Mouse (Mus musculus): ENCODE data around the gene Bcl10. TPM values are rescaled to one million over a fixed set of nuclear protein-coding genes. Genes with fewer than 3 reads are reported as not detected.
A peak's percentile ranks its signal among the peaks of the same experiment; 100 is the strongest.
"Not testable (repeated sequence)": the region's sequence is repeated elsewhere in the genome, so short reads cannot be mapped to it uniquely, and the experiment has no call there.

The Bcl10 gene
- total RNA-seq, 2 experiments from 2014 or later: 18.1 to 20.4 TPM

DNA sequence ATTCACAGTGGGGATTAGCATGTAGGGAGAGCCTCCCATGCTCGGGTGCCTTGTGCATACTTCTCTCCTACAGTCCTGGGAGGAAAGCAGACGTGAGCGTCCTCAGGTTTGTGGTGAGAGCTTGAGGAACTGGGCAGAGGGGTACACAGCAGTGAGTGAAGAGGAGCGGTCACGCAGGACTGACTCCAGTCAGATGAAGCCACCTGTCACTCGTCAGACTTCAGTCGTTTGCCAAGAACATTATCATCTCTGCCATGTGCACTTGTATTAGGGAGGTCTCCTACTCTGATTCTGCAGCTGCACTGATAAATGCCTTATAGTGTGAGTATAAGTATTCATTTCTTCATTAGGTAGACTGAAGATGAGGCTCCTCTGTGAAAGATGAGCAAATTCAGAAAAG lies 21.7 kb downstream of the Bcl10 start:
- DNase-seq (ENCODE audit: low spot score): no peak
- intact Hi-C loops (cut with DNase I): loop anchor here (10.0 kb wide), 1 partner anchor 400 kb away; no protein-coding TSS in a partner anchor

- DNase-seq (ENCODE audit: low spot score): no peak
- intact Hi-C loops (cut with DNase I): loop anchor here (10.0 kb wide), 1 partner anchor 399 kb away; no protein-coding TSS in a partner anchor
Measured at GRCm38 (mm10) chr3:145945904-145946303, 23.3 kb downstream of the Bcl10 start.

DNA sequence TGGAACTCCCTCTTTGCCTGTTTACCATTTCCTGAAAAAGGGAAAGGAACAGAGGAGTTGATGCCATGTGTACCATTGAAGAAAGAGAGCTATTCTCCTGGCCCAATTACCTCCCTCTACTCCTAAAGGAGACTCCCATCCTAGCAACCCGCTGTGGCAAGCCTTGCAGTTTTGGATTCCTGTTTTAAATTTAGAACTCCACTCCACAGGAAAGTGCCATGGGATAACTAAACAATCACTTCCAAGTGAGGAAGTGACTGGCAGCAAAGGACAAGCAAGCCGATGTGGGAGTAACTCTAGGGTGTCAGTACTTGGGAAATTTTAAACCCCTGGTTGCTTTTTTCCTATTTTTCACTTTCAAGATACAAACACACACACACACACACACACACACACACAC lies 24.1 kb downstream of the Bcl10 start:
- DNase-seq (ENCODE audit: low spot score): no peak
- intact Hi-C loops (cut with DNase I): loop anchor here (10.0 kb wide), 1 partner anchor 398 kb away; no protein-coding TSS in a partner anchor

DNA sequence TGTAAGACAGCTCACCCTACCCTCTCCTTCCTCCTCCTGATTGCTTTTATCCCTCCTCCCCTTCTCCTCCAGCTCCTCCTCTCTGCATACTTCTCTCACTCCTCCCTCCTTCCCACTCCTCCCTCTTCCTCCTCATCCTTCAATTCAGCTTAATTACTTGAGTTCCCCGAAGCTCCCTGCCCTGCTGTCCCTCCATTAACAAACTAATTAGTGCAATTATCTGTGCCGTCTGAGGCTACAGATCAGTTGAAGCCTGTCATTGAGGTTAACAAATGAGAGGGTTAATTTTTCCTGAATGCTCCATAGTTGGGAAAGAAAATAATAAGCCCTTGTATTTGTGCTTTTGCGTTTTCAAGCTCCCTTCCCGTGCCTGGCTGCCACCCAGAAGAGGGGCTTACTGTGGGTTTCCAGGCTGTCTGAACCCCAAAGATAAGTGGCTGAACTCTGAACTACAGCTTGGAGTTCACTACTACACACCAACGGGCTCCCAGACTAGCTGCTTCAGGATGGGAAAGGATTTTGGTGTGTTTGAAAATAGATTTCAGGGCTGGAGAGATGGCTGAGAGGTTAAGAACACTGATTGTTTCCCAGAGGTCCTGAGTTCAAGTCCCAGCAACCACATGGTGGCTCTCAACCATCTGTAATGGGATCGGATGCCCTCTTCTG lies 25.1 kb downstream of the Bcl10 start:
- intact Hi-C loops (cut with DNase I): loop anchor here (10.0 kb wide), 1 partner anchor 397 kb away; no protein-coding TSS in a partner anchor
- DNase-seq (ENCODE audit: low spot score): no peak

GRCm38 (mm10) chr3:145950034-145950814 lies 27.6 kb downstream of the Bcl10 start:
- DNase-seq (ENCODE audit: low spot score): no peak
- intact Hi-C loops (cut with DNase I): loop anchor here (5.0 kb wide), 2 partner anchors 37 to 102 kb away; partner anchors contain the start of gene Syde2

DNA sequence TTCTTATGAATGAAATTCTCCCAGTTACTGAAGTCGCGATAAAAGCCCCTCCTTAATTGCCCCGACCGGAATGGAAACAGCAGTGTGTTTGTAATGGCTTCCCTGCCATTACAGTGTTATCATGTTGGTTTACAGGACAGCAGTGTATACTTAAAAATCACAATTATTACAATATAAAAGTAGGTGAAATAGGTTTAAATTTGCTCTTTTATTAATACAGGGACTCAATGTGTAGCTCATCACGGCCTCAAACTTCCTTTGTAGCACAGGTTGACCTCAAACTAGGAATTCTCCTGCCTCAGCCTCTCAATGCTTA lies 28.2 kb downstream of the Bcl10 start:
- no peak for DNase-seq (ENCODE audit: low spot score)
- intact Hi-C loops (cut with DNase I): loop anchor here (5.0 kb wide), 2 partner anchors 37 to 102 kb away; partner anchors contain the start of gene Syde2

DNA sequence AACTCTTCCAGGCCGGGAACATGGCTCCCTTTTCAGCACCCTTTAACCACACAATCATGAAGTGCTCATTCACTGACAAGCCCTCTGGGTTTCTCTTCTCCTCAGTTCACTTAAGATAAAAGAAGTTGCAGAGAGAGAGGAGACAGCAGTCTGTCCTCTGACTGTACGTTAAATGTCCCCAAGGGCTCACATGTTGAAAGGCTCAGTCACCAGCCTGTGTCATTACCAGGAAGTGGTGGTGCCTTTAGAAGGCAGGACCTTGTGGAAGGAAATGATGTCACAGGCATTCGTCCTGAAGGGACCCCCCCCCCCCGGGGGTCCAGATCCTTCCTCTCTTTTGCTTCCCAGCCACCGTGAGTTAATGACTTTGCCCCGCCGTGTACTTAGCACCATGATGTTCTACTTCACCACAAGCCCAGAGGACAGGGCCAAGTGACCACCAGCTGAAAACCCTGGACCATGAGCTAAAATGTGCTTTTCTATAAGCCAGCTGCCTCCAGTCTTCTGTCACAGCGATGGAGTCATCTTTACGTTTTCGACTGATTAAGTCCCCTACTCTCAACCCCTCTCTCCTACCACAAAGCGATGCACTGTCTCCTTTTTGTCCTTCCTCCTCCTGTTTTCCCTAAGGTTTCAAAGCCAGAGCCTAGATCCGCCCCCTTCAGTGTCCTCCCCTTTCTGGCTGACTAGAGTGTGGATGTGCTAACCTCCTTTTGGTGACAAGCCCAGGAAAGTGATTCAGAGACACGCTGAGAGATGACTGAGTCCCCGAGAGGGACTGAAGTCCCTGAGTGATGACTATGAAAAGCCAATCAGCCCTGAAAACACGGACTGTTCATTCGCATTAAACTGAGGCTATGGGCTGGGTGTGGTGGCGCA lies 28.9 kb downstream of the Bcl10 start:
- intact Hi-C loops (cut with DNase I): loop anchor here (5.0 kb wide), 2 partner anchors 36 to 101 kb away; partner anchors contain the start of gene Syde2
- DNase-seq (ENCODE audit: low spot score): peak; percentile 60

DNA sequence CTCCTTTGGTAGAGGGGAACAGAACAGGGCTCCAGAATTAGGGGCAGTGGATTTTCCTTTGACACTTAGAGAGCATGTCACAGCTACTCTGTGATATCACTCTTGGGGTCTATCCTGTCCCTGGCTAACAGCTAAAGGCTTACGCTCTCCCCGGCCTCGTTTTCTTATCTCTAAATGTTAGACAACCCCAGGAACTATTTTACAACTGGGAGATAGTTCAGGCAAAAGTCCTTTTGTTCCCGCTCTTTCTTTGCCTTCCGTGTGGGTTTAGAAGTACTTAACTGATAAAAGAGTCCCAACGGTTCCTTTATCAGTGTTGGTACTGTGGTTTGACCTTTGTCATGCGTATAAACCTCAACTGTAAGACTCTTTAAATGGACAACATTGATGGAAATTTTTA lies 30.3 kb downstream of the Bcl10 start:
- intact Hi-C loops (cut with DNase I): loop anchor here (5.0 kb wide), 2 partner anchors 34 to 99 kb away; partner anchors contain the start of gene Syde2
- no peak for DNase-seq (ENCODE audit: low spot score)

DNA sequence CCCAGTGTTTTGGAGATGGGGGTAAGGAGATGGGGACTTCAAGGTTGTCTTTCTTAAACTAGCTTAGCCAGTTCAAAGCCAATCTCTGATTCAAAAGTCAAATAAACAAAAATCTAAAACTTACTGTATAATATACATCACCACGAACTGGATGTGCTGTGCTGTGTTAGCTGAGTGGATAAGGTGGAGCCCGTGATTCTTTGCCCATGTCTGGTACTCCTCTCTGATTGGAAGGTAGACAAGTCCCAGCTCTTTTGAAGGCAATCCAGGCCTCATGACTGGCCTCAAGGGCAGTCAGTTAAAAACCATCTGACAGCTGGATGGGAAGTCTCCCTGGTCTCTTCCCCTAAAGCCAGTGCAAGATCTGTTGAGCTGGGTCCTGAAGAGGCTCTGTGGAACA lies 30.8 kb downstream of the Bcl10 start:
- intact Hi-C loops (cut with DNase I): loop anchor here (5.0 kb wide), 2 partner anchors 34 to 99 kb away; partner anchors contain the start of gene Syde2
- DNase-seq (ENCODE audit: low spot score): no peak

DNA sequence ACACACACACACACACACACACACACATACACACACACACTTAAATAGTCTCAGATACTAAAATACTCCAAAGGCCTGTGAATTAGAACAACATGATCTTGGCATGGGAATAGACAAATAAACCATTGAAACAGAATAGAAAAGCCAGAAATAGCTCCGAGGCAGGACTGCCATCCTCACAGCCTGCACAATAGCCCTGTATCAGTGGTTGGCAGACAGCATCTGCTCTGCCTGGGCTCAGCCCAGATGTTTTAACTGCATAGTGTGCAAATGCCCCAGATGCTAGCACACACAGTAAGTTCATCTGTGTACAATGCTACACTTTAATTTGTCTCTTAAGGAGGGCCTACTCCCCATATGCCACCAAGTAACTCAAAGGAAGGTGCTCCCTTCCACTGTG lies 37.2 kb downstream of the Bcl10 start:
- intact Hi-C loops (cut with DNase I): no loop called here
- DNase-seq (ENCODE audit: low spot score): no peak

DNA sequence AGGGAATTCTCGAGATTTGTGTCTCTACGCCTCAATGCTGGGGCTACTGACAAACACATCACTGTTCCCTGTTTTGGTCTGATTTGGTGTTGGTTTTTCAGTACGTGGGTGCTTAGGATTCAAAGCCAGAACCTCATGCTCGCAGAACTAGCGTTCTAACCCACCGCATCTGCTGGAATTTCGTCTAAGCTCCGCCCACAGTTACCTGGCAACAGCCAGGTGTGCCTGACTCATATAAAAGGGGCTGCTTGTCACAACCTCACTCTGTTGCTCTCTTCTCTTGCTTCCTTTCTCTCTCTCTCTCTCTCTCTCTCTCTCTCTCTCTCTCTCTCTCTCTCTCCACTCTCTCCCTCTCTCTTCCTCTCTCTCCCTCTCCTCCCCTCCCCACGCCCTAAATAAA lies 39.8 kb downstream of the Bcl10 start:
- intact Hi-C loops (cut with DNase I): no loop called here
- DNase-seq (ENCODE audit: low spot score): no peak

DNA sequence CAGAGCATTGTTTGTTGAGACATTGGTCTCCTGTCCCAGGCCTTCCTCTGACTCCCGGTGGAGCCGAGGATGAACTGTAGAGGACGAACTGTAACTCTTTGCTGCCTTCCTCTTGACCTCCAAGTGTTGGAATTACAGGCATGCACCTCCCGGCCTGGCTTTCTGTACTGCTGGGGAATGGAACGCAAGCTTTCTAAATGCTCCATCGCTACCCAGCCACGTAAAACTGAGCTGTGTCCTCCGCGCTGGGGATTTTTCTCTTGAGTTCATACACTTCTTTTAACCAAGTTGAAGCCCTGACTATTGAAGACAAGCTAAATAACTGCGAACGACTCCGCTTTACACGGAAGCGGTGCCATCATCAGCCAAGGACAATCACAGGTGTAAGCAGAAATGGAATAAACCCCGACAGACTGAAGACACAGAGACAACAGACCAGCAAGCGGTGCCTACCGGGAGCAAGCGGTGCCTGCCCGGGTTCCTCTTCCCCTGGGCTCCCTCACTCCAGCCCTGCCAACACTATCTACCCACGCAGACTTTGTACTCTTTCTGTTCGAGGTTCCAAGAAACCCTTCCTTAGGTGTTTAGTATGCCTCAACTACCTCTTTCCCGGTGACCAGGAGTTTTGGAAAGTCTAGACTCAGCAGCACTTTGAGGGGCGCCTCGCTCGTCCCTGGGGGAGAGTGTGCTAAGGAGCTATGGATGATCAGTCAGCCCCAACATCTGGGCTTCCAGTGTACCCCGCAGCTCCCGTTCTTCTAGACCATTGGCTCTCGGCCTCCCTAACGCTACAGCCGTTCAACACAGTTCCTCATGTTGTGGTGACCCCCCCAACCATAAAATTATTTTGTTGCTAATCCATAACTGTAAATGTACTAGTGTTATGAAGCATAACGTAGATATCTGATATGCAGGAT lies 40.8 kb downstream of the Bcl10 start:
- intact Hi-C loops (cut with DNase I): no loop called here
- DNase-seq (ENCODE audit: low spot score): no peak

DNA sequence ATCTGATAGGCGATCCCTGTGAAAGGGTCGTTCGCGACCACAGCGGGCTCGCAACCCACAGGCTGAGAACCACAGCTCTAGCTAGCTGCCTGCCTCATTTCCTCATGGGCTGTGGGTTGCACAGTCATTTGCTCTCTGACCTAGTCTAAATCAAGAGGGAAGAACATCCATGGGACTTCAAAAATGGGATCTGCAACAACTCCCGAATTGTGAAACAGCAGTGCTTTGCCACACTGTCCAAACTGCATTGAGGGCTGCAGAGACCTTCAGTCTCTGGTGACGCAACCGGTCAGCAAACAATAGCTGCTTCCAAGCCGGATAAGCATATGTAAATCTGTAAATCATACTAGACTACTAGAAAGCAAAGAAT lies 41.4 kb downstream of the Bcl10 start:
- no peak for DNase-seq (ENCODE audit: low spot score)
- intact Hi-C loops (cut with DNase I): no loop called here

GRCm38 (mm10) chr3:145964473-145964872 lies 41.9 kb downstream of the Bcl10 start:
- peak; percentile 32 for DNase-seq (ENCODE audit: low spot score)

DNA sequence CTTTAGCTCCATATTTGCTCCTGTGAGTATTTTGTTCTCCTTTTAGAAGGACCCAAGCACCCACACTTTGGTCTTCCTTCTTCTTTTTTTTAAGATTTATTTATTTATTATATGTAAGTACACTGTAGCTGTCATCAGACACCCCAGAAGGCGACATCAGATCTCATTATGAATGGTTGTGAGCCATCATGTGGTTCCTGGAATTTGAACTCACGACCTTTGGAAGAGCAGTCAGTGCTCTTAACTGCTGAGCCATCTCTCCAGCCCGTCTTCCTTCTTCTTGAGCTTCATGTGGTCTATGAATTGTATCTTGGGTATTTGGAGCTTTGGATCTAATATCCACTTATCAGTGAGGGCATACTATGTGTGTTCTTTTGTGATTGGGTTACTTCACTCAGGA lies 43.0 kb downstream of the Bcl10 start:
- DNase-seq (ENCODE audit: low spot score); intact Hi-C loops (cut with DNase I): not testable (repeated sequence)

More at GRCm38 (mm10) chr3:145964473-145964872, 41.9 kb downstream of the Bcl10 start:
- intact Hi-C loops (cut with DNase I): no loop called here

GRCm38 (mm10) chr3:145966806-145967205 lies 44.2 kb downstream of the Bcl10 start:
- DNase-seq (ENCODE audit: low spot score): no peak
- intact Hi-C loops (cut with DNase I): no loop called here

DNA sequence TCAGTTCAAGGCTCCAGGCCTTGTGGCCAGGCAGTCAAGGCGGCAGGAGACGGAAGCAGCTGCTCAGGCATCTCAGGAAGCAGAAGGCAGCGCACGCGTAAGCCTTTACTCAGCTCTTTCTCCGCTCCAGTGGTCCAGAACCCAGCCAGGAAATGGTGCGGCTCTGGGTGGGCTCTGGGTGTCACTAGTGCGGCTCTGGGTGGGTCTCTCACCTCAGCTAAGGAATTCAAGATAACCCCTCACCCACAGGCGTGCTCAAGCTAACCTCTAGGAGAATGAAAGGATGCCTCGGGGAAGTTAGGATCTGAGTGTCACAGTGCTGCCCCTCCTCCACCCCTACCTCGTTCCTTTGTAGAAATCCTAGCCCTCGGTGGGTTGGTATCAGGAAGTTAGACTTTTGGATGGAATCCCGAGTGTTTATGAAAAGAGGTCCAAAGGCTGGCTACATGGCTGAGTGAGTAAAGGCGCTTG lies 46.5 kb downstream of the Bcl10 start:
- intact Hi-C loops (cut with DNase I): no loop called here
- no peak for DNase-seq (ENCODE audit: low spot score)

DNA sequence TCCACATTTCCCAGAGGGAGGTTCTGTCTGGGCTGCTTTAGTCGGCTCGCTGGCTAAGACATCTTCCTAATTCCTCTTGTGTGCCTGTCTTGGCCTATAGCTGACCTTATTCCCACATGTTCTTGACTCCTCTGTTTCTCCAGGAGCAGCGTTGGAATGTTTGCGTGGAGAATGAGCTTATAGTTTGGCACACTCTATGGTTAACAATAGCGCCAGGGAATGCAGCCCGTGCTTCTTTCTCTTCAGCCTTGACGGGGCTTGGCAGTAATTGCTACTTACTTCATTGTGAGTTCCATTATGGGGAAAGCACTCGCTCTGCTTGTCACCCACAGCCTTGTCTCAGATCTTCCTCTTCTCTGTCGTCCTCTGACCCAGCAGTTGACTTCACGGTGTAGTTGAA lies 48.9 kb downstream of the Bcl10 start:
- intact Hi-C loops (cut with DNase I): no loop called here

DNA sequence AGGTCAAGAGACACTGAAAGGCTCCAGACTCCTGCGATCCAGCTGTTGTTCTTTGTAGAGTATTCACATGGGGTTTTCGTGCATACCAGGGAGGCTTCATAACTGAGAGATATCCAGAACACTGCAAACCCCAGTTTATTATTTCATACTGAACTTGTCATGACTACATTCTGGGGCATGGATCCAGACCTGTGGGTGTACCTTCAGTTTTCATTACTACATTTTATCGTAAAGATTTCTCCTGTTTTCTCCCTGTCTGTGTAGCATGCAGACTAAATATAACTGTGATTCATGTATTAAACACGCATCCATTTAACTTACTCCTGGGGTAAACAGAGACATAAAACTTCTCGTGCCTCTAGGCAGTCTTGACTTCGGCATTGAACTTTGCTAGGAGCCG lies 52.4 kb downstream of the Bcl10 start:
- intact Hi-C loops (cut with DNase I): no loop called here

More for the DNA sequence above, 48.9 kb downstream of the Bcl10 start:
- no peak for DNase-seq (ENCODE audit: low spot score)

More for the DNA sequence above, 52.4 kb downstream of the Bcl10 start:
- DNase-seq (ENCODE audit: low spot score): no peak

Data from heart, postnatal 25 days (tissue).